Mouse (Mus musculus): Measurements from ENCODE around the gene Slc7a5. TPM values are rescaled to one million over a fixed set of nuclear protein-coding genes. Genes with fewer than 3 reads are reported as not detected.
A peak's percentile ranks its signal among the peaks of the same experiment; 100 is the strongest.

Gene Slc7a5
- total RNA-seq, 2 experiments from 2014 or later: 3.1 to 3.6 TPM

DNA sequence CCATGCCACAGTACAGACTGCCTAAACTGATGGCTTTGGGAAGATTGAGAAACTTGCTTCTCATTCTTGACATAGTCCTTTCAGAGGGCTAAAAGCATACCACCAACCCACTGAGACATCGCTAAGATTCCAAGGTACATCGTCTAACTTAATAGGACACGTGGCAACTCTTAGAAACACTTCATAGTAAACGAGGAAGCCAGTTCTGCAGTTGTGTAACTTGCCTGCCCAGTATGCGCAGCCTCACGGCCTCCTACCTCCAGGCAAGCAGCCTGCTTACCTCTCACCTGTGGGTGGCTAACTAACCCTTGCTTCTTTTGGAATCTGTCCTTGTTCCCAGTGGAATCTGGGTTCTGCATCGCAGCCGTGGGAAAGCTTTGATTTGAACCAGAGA, 1.7 kb upstream of the Slc7a5 start:
- DNase-seq: no peak
- intact Hi-C loops (cut with DNase I): loop anchor here (1.0 kb wide), 2 partner anchors 35 to 58 kb away; no protein-coding TSS in a partner anchor

GRCm38 (mm10) chr8:121908378-121909147, 1.1 kb upstream of the Slc7a5 start:
- no peak for DNase-seq
- intact Hi-C loops (cut with DNase I): loop anchor here (1.0 kb wide), 2 partner anchors 34 to 57 kb away; no protein-coding TSS in a partner anchor

GRCm38 (mm10) chr8:121906542-121907512, 667 bp downstream of the Slc7a5 start:
- intact Hi-C loops (cut with DNase I): no loop called here
- DNase-seq: peak in 1 of 2 experiments; percentile 22

DNA sequence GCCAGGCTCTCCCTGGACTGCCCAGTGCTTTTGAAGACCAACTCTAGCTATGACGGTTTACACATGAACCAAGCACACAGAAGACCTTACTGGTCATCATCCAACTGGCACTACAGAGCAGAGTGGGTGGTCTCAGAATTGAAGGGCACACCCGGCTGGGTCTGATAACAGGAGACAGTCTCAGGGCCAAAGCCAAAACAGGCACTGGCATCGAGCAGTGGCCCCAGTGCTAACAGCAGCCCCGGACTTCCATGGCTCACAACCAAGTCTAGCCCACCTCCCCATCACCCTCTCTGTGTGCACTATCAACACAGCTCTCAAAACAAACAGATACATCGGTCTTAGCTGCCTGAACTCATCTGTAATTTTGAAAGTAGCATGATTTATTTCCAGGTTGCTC, 1.6 kb downstream of the Slc7a5 start:
- no peak for DNase-seq
- intact Hi-C loops (cut with DNase I): no loop called here

DNA sequence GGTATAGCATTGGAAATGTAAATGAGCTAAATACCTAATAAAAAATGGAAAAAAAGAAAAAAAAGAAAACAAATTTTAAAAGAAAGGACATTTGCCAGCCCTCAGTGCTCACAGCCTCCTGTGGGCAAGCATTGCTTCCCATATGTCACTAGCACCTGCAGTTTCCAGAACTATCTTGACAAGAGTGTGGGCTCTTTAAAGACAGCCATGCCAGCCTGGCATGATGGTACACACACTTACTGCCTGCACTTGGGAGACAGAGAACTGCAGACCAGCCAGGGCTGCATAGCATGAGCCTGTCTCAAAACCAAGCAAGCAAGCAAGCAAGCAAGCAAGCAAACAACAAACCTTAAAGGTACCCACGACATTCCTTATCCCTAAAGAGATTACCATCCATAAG, 2.1 kb downstream of the Slc7a5 start:
- intact Hi-C loops (cut with DNase I): no loop called here
- no peak for DNase-seq

GRCm38 (mm10) chr8:121904999-121905398, 2.5 kb downstream of the Slc7a5 start:
- no peak for DNase-seq
- intact Hi-C loops (cut with DNase I): no loop called here

DNA sequence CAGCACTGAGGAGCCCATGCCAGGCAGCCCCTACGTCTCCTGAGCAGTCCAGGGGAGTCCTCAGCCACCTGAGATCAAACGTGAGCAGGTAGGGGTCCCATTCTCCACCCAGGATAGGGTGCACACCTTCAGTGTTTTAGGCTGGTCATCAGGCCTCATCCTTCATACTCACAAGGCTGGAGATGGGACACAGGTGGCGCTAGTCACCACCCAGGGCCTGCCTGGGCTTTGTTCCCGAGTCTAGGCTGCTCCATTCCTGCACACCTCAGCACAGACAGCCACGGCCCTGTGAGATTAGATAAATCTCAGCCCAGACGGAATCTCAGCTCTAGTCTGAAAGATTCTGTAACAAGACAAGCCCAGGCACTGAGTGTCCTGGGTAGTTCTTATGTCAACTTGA, 3.5 kb downstream of the Slc7a5 start:
- no peak for DNase-seq
- intact Hi-C loops (cut with DNase I): no loop called here

DNA sequence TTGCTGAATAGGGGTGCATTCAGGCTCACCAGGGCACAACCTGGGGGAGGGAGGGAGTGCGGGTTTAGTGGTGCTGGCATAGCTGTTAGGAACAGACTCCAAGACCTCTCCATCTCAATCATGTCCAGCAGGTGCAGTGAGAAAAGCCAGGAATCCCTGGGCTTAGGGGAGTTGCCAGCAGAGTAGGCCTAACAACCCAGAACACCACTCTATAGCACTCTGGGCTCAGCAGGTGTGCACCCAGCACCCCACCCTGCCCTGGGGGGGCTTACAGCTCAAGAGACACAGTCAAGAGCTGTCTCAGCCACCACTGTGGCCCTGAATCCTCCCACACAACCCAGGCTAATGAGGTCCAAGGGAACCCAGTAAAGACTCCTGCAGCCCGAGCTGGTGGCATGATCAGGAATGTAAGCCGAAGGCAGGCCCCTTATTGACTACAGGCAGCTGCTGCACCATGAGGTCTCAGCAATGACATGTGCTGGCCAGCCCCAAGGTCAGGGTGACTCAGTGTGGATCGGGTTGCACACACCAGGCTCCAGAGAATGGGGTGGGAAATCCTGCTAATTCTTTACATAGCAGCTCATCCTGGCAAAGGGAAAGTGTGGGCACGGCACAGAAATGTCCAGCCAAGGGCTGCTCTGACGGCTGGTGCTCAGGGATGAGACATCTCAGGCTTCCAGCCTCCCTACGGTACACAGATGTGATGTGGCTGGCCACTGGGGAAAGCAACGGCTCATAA, 5.8 kb downstream of the Slc7a5 start:
- intact Hi-C loops (cut with DNase I): no loop called here
- DNase-seq: no peak

DNA sequence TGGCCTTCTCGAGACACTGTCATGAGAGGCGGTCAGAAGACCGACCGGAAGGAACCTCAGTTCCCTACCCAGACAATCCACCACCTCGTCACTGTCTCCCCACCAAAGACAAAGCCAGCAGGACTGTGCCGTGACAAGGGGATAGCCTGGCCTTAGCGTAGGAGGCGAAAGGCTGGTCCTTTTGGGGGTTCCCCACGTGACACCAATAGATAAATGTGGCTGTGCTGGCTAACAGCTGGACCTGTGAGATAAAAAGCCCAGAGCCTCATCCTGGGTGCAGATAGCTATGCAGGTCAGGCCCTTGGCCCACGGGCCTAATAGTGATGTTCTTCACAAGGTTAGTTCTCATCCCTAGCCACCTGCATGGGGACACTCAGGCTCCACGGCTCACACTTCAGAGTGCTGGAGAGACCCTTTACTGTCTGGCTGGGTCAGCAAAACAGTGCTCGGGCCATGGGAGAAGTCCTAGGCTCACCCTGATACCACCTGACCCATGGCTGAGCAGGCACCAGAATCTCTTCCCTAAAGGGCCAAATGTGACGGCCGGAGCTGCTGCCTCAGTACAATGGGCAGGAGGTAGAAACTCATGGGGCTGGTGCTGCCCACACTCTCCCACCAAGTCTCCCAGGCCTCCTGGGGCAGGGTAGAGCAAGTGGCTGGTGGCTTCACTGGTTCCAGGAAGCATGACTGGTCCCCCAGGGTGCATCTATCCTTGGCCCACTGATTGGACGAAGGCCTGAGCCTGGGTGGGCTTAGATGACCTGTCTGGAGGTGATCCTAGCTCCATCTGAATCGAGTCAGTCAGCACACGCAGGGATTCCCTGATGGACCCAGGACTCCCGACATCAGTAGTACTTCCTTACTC, 8.1 kb downstream of the Slc7a5 start:
- intact Hi-C loops (cut with DNase I): no loop called here
- no peak for DNase-seq

GRCm38 (mm10) chr8:121898401-121898931, 9.0 kb downstream of the Slc7a5 start:
- intact Hi-C loops (cut with DNase I): no loop called here

GRCm38 (mm10) chr8:121897871-121898381, 9.6 kb downstream of the Slc7a5 start:
- peak in 1 of 2 experiments; percentile 28 for DNase-seq
- intact Hi-C loops (cut with DNase I): no loop called here

More at GRCm38 (mm10) chr8:121898401-121898931, 9.0 kb downstream of the Slc7a5 start:
- peak; percentile 60 to 71 for DNase-seq

DNA sequence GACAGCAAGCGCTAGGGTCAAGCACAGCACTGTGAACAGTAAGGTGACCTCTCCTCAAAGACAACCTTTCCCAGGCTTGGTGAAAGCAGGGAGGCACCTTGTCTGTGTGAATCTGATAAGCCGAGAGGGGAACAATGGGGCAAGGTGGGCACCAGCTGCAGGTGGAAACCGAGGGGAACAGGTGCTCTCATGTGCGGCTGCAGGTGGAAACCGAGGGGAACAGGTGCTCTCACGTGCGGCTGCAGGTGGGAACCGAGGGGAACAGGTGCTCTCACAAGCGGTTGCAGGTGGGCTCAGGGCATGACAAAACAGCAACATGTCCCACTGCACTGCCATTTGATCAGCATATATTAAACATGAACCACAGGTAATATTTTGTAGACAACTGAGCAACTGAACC, 10.3 kb downstream of the Slc7a5 start:
- intact Hi-C loops (cut with DNase I): no loop called here

GRCm38 (mm10) chr8:121896476-121897145, 10.9 kb downstream of the Slc7a5 start:
- no peak for DNase-seq
- intact Hi-C loops (cut with DNase I): no loop called here

More for the DNA sequence above, 10.3 kb downstream of the Slc7a5 start:
- no peak for DNase-seq

DNA sequence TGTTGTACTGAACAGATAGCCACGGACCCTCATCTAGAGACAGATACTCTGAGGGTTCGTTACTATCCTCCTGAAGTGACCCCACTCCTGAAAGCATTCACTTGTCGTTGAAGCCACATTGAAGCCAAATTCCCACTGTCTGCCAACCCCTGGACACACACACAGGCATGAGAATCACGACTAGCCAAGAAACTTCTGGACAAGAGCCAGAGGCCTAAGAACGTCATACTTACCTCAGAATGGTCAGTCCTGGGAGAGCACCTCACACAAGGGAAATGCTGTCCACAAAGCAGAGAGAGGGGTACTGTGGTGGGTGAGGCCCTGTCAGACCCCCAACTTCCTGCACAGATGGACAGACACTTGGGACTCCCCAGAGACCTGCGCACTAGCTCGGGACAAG, 11.6 kb downstream of the Slc7a5 start:
- intact Hi-C loops (cut with DNase I): no loop called here

GRCm38 (mm10) chr8:121892875-121893274, 14.6 kb downstream of the Slc7a5 start:
- DNase-seq: no peak
- intact Hi-C loops (cut with DNase I): no loop called here

More for the DNA sequence above, 11.6 kb downstream of the Slc7a5 start:
- DNase-seq: no peak

GRCm38 (mm10) chr8:121889810-121890785, 17.4 kb downstream of the Slc7a5 start:
- DNase-seq: no peak
- intact Hi-C loops (cut with DNase I): no loop called here

- intact Hi-C loops (cut with DNase I): no loop called here
- no peak for DNase-seq
These were observed 18.2 kb downstream of the Slc7a5 start for GRCm38 (mm10) chr8:121889317-121889716.
